Mouse (Mus musculus) testis, postnatal 10 days (tissue): ENCODE measurements around the gene Rassf6.

ENCODE experiments used
- DNase-seq: peaks from one replicate; pipeline ENCODE4 v3.0.0; 2021; ENCODE audit warnings: low spot score

Rassf6 gene

GRCm38 (mm10) chr5:90568338-90568737 is 72.1 kb downstream of the Rassf6 start:
- DNase-seq = no peak

GRCm38 (mm10) chr5:90567788-90568187 is 72.7 kb downstream of the Rassf6 start:
- no peak for DNase-seq

GRCm38 (mm10) chr5:90565205-90565604 is 75.3 kb downstream of the Rassf6 start:
- DNase-seq = no peak

- no peak for DNase-seq
These were observed 76.3 kb downstream of the Rassf6 start for GRCm38 (mm10) chr5:90564161-90564560.

- DNase-seq = no peak
These were observed 77.6 kb downstream of the Rassf6 start for GRCm38 (mm10) chr5:90562880-90563279.

- DNase-seq = no peak
These were observed 78.7 kb downstream of the Rassf6 start for GRCm38 (mm10) chr5:90561721-90562275.

- DNase-seq = no peak
These were observed 79.7 kb downstream of the Rassf6 start, which contains the start of gene 5830473C10Rik for GRCm38 (mm10) chr5:90560743-90561142. Gene 5830473C10Rik, plus strand, starts transcription at chr5:90561107.

GRCm38 (mm10) chr5:90556052-90556451 is 84.4 kb downstream of the Rassf6 start:
- DNase-seq = no peak
